Mouse (Mus musculus) brain, adult 2 months (tissue): ENCODE data around the gene Fam222a.
A peak's percentile ranks its signal among the peaks of the same experiment; 100 is the strongest.

Experiments used
- DNase-seq: peaks from one replicate; pipeline ENCODE4 v3.0.0; 2011; ENCODE audit warnings: low read depth, low spot score

Fam222a gene

DNA sequence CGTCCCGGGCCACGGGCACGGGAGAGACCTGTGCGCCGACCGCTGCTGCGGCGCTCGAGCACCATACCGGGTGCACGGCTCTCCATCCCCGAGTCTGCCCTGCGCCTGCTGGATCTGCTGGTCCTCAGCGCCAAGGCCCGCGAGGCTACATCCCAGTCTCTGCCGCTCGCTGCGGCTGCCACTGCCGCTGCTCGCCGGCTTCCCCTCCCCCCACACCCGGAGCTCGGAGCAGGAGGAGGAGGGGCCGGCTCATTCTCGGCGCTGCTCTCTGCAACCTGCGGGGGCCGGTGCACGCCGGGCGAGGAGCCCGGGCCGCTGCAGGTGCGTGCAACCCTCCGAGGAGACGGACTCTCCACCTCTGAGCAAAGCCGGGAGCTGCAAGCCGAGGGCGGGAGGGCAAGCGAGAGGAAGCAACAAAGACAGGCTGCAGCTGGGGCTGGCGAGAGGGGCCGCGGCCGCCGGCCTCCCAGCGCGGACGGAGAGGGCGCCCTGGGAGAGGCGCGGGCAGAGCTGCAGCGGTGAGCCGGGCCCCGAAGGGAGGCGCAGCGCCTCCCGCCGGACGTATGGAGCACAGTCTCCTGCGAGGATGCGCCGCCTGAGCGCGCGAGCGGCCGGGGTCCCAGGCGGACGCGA lies at the start of gene Fam222a:
Gene Fam222a (plus strand): TSS at position 452 of the 633 bp plus-strand sequence.
- DNase-seq = peak; percentile 87

DNA sequence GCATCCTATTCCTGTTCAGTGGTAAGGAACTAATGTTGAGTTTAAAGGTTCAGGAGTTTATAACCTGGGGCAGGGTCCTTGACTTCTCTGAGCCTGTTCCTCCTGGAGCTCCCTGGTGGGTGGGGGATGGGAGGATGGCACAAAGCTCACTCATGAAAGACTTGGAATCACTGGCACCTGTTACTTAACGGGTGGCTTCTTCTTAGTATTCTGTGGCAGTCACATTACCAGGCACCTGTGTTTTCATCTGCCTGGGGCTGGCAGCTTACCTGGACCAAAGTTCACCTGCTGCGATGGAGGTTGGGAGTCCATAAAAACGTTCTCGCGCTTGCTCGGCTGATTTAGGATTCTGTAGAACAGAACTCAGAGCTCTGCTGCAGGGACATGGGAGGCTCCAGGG lies 39.5 kb upstream of the Fam222a start:
- no peak for DNase-seq

DNA sequence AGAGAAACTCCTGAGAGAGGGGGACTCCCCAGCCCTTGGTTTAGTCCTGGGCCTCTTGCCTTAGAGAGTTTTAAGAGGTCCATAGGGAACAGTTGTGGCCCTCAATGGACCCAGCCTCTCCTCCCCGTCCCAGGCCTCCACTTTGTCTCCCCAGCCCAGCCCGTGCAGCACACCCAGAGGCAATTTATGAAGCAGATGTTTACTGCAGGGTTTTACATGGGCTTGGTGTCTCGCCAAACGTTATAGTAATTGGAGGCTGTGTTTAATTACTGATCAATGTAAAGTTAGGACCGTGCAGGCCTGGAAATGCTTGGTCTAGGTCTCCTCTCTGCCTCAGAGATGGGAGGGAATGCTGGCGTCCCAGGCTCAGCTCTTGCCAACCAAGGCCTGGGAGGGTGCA lies 37.5 kb upstream of the Fam222a start:
- DNase-seq = no peak

DNA sequence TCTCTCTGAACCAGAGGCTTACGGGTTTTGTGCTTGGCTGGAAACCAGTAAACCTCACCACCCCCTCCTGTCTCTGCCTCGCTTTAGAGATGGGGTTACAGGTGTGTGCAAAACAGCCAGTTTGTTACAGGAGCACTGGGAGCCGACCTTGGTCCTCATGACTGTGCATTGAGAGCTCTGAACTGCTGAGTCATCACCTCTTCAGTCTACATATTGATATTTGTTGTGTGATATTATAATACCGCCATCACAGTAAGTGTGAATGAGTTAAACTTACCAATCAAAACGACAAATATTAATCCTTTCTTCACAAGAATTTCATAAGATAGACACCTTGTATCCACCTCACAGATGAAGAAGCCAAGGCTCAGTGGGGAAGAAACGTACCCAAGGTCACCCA lies 35.8 kb upstream of the Fam222a start:
- no peak for DNase-seq

DNA sequence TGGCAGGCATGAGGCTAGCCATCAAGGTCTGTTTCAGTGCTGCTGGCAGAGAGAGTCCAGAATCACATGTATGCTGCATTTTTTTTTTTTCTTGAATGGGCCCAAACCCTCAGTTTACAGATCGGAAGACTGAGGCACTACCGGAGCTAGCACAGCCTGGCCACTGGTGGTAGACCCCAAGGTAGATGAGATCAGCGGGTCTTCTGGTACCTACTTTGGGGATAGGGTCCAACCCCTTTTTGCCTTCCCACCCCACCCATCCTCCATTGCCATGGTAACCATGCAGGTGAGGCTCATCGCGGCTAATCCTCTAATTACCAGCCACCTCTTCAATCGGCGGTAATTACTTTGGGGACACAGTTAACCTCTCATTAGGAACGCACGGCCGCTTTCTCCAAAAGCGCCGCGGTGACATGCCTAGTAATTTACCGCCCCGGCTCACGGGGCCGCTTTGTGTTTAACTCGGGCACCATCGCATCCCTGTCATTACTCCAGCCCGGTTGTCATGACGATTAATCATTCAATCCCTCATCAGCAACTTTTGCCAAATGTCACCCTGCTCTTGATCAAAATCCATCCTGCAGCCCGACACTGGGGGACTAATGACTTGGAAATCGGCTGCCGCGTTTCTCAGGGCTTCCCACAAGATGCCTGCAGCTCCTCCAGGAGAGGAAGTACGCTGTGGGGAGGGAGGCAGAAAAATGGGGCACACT lies 30.4 kb upstream of the Fam222a start:
- peak; percentile 46 for DNase-seq

DNA sequence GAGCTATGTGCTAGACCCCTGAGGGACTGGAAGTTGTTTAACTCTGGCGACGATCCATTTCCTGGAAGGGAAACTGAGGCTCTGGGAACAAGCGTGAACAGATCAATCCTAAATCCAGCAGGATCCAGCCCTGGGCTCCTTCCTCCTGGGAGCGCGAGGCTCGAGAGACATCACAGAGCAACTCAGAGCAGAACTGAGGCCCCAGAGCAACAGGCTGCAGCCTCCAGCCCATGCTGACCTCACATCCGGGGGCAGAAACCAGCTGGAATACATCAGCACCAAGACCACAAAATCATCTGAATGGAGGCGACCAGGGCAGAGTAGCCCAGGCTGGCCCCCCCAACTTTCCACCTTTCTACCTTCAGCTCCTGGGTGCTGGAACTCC lies 29.8 kb upstream of the Fam222a start:
- no peak for DNase-seq

DNA sequence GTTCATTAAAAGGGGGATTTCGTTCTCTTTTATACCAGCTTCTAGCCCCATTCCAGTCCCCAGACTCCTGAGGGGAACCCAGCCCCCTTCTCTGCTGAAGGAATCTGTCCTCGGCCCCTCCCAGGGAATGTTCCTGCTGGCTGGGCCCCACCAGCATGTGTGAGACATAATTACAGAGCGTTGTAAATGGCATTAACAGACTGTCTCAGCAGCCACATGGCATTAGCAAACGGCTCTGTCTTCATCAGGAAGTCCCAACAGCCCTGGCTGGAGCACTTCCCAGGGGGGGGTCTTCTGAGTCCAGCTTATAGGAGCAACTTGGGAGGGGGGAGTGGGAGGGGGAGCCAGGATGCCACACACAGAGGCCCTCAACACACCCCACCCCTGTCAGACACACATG lies 29.1 kb upstream of the Fam222a start:
- DNase-seq = peak; percentile 29

DNA sequence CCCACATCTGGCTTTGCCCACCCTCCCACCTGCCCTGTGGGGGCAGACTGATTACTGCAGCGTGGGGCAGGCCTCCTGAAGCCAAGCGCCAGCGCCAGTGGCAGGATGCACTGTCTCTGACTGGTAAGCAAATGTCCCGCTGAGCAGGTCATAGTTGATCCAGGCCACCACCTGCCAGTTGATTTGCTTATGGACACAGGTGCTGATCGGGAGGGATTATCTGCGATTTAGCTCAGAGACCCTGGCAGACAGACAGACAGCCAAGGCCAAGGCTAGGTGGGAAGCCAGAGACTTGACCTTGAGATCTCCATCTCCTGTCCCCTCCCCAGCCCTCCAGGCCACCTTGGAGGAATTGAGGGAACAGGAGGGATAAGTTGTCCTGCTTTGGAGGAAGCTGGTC lies 28.1 kb upstream of the Fam222a start:
- no peak for DNase-seq

DNA sequence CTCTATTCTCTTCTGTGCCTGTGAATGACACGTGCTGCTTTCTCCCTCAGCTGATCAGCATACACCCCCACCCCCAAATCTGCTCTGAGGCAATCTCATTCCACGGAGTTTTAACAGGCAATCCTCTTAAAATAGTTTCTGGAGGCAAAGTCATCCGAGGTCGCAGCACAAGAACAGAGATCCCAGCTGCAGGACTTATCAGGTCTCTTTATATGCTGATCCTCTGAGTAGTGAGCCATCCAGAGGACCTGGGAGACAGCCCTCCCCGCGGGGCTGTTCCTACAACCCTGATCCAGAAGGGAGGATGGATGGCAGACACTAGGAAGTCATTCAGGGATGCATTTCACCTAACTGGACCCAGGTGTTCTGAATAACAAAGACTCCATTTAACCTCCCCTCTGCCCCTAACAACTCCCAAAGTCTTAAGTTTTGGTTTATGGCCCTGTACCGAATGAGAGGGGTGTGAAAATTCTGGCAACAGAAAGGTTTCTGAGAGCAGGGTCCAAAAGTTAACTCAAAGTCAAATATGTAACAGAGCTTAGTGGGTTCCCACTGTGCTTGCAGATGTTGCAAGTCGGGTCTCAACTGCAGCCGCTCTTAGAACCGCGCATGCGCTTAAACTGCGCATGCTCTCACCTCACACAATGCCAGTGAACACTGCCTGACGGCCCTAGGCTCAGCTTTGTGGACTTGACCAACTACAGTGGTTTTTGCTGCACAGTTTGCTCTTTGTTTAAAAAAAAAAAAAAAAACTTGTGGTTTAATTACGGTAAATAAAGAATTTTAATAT lies 26.0 kb upstream of the Fam222a start:
- DNase-seq = no peak

DNA sequence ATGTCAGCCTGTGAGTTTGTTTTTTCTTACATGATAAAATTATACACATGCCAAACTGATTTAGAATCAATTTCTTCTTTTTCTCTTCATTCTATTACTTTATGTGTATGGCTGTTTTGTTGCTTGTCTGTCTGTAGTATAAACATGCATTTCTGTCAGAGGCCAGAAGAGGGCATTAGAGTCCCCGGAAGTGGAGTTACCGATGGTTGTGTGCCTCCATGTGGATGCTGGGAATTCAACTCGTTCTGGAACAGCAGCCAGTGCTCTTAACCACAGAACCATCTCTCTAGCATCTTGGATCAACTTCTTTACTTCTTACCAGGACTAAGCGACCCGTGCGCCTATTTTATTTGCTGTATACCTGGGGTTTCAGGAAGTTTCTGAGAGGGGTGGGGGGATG lies 24.2 kb upstream of the Fam222a start:
- no peak for DNase-seq

DNA sequence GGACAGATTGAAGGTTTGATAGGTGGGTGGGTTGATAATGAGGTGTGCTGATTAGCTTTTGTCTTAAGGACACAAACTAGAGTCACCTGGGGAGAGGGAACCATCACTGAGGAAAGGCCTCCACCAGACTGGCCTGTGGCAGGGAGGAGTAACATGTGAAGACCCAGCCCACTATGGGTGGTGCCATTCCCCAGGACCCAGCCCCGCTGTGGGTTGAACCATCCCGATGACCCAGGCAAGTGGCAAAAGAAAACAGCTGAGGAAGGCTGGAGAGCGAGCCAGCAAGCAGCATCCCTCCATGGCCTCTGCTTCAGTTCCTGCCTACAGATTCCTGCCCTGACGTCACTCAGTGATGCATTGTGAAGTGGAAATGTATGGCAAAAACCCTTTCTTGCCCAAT lies 23.6 kb upstream of the Fam222a start:
- no peak for DNase-seq

DNA sequence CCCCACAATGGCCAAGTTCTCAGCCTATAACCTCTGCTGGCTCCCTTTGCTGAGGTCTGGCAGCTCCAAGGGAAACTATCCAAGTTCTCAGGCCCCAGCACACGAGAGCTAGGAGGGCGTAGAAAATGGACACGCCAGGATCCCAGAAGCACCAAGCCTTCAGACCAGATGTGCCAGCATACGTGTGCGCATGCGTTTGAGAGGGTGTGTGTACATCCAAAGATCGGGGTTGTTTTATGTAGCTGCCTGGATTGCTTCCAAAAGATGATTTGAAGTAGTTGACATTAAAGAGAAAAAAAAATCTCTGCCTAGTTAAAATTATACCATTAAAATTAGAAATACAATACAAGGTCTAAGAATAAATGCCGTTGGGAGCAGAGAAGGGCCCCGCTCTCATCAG lies 22.7 kb upstream of the Fam222a start:
- DNase-seq = peak; percentile 68

DNA sequence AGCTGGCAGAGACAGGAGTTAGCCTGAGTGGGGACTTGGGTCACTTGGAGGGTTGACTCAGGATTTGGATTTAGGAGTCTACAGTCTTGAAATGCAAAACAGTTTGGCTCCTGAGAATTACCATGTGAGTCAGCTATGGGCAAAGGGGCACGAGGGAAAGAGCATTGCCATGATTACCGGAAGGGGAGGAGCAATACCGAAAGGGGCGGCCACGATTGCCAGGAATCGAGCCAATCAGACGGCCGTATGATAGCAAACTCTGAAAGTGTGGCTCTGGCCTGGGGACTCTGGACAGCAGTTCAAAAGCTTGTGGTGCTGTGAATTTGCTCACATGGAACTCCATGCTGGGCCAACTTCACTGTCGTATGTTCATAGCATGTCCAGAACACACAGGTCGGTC lies 18.8 kb upstream of the Fam222a start:
- no peak for DNase-seq

DNA sequence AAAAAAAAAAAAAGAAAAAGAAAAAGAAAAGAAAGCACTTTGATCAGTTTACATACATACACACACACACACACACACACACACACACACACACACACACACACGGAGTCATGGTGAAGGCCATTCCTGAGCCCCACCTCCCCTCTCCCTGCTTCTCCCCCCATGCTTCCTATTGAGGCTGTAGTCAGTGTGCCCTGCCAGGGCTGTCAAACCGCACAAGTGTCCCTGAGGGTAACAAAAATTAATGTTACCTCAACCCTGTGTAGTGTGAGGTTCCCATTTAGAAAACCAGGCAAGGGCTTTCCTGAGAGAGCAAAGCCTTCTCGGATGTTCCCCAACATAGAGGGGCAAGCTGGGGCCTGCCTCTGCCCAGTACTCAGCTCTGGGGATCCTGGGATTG lies 18.0 kb upstream of the Fam222a start:
- DNase-seq = no peak

DNA sequence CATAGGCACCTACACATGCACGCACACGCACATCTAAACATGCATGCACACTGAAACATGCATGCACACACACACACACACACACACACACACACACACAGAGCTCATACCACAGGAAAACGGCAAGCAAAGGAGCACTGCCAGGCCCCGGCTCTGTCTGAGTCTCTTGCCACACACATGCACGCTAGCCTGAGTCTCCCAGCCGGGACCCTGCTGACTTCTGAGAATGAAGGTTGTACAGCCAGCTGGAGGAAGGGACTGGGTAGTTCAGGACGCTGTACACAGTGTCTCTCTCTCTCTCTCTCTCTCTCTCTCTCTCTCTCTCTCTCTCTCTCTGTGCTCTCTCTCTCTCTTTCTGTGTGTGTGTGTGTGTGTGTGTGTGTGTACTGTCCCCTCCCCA lies 17.4 kb upstream of the Fam222a start:
- no peak for DNase-seq

DNA sequence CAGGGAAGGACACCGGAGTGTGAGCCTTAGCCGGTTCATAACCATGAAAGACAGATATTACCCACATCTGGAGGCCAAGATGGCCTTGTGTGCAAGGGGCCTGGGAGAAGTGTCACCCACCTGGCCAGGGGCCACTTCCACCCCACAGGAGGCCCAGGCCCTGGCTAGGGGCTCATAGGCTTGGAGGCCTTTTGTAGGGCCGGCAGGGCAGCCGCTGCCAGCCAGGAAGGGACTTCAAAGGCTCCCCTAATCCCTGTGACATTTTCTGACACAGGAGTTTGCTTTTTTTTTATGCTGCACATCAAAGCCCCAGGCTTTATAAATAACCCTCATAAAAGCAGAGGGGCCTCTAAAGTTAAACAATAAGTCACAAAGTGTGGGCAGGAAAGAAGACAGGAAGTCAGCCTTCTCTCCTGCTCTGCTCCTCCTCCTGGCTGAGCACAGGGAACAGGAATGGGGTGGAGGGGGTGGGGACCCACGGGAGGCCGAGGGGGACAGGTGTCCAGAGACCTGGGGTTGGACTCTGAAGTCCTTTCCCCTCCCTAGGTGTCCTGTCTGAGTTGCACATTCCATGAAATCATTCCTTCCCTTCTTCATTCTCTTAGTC lies 16.8 kb upstream of the Fam222a start:
- no peak for DNase-seq

DNA sequence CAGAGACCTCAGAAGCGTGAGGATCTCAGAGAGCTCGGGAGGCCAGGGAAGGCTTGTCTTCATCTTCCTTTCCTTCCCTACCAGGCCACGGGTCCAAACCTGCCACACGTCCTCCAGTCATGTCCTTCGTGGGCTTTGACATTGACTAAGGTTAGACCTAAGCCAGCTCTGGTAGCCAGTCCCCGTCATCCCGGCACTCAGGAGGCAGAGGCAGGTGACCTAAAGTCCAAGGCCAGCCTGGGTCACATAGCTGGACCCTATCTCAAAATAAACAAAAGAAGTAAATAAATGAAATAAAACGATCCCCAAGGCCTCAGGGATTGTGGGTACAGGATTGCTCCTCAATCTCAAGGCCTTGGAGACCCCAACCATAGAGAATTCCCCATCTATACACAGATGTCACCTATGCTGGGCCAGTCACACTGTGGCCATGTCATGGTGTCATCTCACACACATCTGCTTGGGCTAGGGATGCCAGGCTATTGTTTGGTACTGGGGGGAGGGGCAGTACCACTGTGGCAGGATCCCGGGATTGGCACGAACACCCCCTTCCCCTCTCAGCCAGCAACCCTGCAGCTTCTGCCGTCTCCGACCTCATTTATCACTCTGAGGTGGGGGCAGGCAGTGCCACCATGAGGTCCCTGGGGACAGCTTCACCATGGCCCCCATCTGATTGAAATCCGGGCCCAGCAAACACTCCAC lies 15.2 kb upstream of the Fam222a start:
- peak; percentile 85 for DNase-seq

DNA sequence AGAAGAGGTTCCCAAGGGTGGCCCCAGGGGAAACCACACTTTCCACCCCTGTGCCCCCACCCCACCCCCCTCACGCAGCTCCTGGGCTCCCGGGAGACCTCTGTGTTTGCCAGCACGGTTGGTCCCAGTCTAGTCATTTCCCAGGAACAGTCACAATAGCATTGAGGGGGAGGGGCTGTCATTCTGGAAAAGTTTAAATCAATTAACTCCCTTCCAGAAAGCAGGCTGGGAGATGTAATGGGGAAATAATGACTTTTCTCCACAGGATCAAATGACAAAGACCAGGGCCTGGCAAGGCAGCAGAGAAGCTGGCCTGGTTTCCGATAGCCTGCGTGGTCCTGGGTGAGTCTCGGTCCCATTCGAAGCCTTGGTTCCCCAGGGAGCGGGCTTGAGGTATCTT lies 14.1 kb upstream of the Fam222a start:
- DNase-seq = no peak

DNA sequence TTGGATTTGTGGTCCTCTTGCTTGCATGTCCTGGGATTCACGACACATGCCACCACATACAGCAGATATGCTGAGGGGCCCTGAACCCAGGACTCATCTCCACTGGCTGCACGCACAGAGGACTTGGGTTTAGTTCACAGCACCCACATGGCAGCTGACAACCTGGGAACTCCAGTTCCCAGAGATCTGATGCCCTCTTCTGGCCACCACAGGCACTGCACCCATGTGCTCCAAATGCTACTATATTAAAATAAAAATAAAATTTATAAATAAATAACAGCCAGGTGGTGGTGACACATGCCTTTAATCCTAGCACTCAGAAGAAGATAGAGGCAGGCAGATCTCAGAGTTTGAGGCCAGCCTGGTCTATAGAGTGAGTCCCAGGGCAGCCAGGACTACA lies 12.4 kb upstream of the Fam222a start:
- no peak for DNase-seq

DNA sequence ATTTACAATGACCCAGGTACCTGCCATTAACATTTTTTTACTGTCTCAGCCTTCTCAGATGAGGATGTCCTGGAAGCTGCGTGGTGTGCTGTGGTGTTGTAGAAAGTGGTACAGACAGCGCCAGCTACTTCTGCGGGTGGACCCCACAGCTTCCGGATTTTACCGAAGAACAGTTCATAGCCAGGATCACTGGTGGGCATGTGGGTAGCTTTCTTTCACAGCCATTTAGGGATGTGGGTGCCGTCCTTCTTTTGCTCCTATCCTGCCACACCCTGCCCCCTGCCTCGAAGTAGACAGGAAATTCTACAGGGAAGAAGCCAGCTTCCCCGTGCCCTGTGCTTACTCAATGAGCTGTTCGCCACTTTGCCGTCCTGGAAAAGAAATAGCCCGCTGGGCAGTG lies 11.7 kb upstream of the Fam222a start:
- no peak for DNase-seq

DNA sequence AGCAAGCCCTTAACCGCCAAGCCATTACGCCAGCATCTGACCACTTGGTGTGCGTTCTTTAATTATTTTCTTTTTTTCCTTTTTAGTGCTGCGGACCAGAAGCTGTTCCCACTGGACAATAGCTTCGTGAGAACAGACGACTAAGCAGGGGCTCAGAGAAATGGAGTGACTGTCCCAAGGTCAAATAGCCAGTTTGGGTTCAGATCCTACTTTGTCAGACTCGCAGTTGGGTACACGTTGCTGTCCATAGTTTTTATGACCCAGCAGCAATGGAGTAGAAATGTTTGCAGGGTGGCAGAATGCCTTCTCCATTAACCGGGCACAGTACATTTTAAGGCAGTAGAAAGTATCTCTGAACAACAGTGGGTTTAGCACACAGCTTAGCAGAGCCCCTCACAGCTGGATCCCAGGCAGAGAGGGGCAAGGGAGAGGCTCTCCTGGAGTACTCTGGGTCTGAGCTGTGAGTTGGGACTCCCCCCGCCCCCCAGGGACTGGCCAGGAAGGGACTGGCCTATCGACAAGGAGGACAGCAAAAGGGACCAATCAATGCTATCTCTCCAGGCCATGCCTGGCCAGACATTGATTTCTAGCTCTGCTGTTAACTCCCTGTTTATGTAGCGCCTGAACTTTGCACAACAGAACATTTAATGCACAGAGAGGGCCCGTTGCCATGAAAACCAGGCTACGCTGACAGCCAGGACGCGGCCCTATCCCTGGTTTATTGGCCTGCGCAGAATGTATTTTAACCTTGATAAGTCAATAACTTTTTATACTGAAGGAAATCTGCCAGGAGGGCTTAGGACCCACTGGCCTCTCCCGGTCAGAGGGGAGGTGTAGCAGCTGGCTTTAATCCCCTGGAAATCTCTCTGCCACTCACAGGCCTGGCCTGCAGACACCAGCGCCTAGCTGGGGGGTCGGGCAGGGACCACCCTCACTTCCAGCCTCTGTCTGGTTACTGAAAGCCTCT lies 9.8 kb upstream of the Fam222a start:
- DNase-seq = no peak
